Mouse (Mus musculus) cortical plate, adult 2 months (tissue): ENCODE measurements around the gene Iqsec1. TPM values are rescaled to one million over a fixed set of nuclear protein-coding genes. Genes with fewer than 3 reads are reported as not detected.

Source experiments
- H3K27ac ChIP-seq: fragments of 200-500 bp; 2 replicates; pipeline ENCODE4 v1.5.1; 2012; ENCODE audit warnings: low read length, control low read depth, inconsistent platforms; ENCODE audit not compliant: insufficient read depth
- H3K4me1 ChIP-seq: fragments of 200-500 bp; 2 replicates; pipeline ENCODE4 v1.6.1; 2011; ENCODE audit warnings: low read length; ENCODE audit not compliant: control insufficient read depth, insufficient read depth
- H3K4me3 ChIP-seq: fragments of 200-500 bp; 2 replicates; pipeline ENCODE4 v1.5.1; 2011; ENCODE audit warnings: mild to moderate bottlenecking, low read length, control low read depth; ENCODE audit not compliant: insufficient read depth
- CTCF ChIP-seq: fragments of 200-500 bp; IDR thresholded peaks from 2 replicates; pipeline ENCODE4 v1.5.1; 2011; ENCODE audit warnings: mild to moderate bottlenecking, control low read depth, low read length; ENCODE audit not compliant: insufficient read depth; ENCODE audit errors: extremely low read depth
- POLR2A ChIP-seq: fragments of 200-500 bp; IDR thresholded peaks from 2 replicates; pipeline ENCODE4 v1.6.1; 2011; ENCODE audit warnings: mild to moderate bottlenecking, low read length, control low read depth; ENCODE audit not compliant: insufficient read depth; ENCODE audit errors: extremely low read depth
- polyA plus RNA-seq: library from polyadenylated mRNA; depleted of rRNA; stranded (reverse); fragments of >200 nt; gene quantifications from 2 replicates; pipeline ENCODE4 v1.2.3, GENCODE M21; 2012

Iqsec1 gene
- polyA plus RNA-seq, 1 experiment = 186 TPM

- no peak for TF ChIP-seq POLR2A
- TF ChIP-seq CTCF = no peak
- Histone ChIP-seq H3K4me1 (no peaks in the 10 kb centered on the region; the same call in 1 of the 2 replicates), H3K27ac (no peak overlapping the region), H3K4me3 (no peak overlapping the region)
These were observed 88.2 kb downstream of the Iqsec1 start for GRCm38 (mm10) chr6:90900302-90900701.

GRCm38 (mm10) chr6:90899266-90899665 lies 89.2 kb downstream of the Iqsec1 start:
- Histone ChIP-seq H3K27ac (no peak overlapping the region), H3K4me1 (no peaks in the 10 kb centered on the region; the same call in 1 of the 2 replicates), H3K4me3 (no peak overlapping the region)
- TF ChIP-seq POLR2A = no peak

GRCm38 (mm10) chr6:90898107-90898506 lies 90.4 kb downstream of the Iqsec1 start:
- no peaks in the 10 kb centered on the region; the same call in 1 of the 2 replicates for H3K4me1 ChIP-seq
- TF ChIP-seq CTCF (no peak), POLR2A (no peak)
- H3K27ac ChIP-seq = no peak overlapping the region
- H3K4me3 ChIP-seq = no peak overlapping the region

- Histone ChIP-seq H3K4me1 (peaks cover 3% of the 10 kb centered on the region; the same call in 1 of the 2 replicates), H3K27ac (no peak overlapping the region), H3K4me3 (no peak overlapping the region)
- no peak for TF ChIP-seq POLR2A
- TF ChIP-seq CTCF = no peak
These were observed 96.1 kb downstream of the Iqsec1 start for GRCm38 (mm10) chr6:90892401-90892800.

- Histone ChIP-seq H3K4me3 (no peak overlapping the region), H3K27ac (peak overlapping the region; percentile 20), H3K4me1 (peaks cover 7% of the 10 kb centered on the region)
- TF ChIP-seq CTCF = no peak
- no peak for TF ChIP-seq POLR2A
These were observed 98.9 kb downstream of the Iqsec1 start for GRCm38 (mm10) chr6:90889356-90890285.

- H3K4me1 ChIP-seq = peaks cover 7% of the 10 kb centered on the region
- peak overlapping the region; percentile 75 for H3K27ac ChIP-seq
- TF ChIP-seq CTCF (no peak), POLR2A (no peak)
- H3K4me3 ChIP-seq = no peak overlapping the region
These were observed 101.3 kb downstream of the Iqsec1 start for GRCm38 (mm10) chr6:90887024-90887775.

- Histone ChIP-seq H3K4me3 (no peak overlapping the region), H3K4me1 (peaks cover 12% of the 10 kb centered on the region), H3K27ac (no peak overlapping the region)
- no peak for TF ChIP-seq POLR2A
These were observed 102.9 kb downstream of the Iqsec1 start for GRCm38 (mm10) chr6:90885626-90886025.

GRCm38 (mm10) chr6:90884631-90885030 lies 103.9 kb downstream of the Iqsec1 start:
- peaks cover 12% of the 10 kb centered on the region for H3K4me1 ChIP-seq
- H3K27ac ChIP-seq = no peak overlapping the region
- TF ChIP-seq CTCF = no peak
- TF ChIP-seq POLR2A = no peak

GRCm38 (mm10) chr6:90880975-90881374 lies 107.5 kb downstream of the Iqsec1 start:
- no peak for TF ChIP-seq CTCF
- Histone ChIP-seq H3K27ac (no peak overlapping the region), H3K4me1 (peaks cover 8% of the 10 kb centered on the region)

More at GRCm38 (mm10) chr6:90884631-90885030, 103.9 kb downstream of the Iqsec1 start:
- H3K4me3 ChIP-seq = no peak overlapping the region

GRCm38 (mm10) chr6:90880404-90880803 lies 108.1 kb downstream of the Iqsec1 start:
- peak; percentile 29; the same call in 1 of the 2 replicates for TF ChIP-seq CTCF
- TF ChIP-seq POLR2A = no peak
- H3K4me3 ChIP-seq = no peak overlapping the region
- H3K27ac ChIP-seq = no peak overlapping the region
- peaks cover 8% of the 10 kb centered on the region; the same call in 1 of the 2 replicates for H3K4me1 ChIP-seq

More at GRCm38 (mm10) chr6:90880975-90881374, 107.5 kb downstream of the Iqsec1 start:
- no peak overlapping the region for H3K4me3 ChIP-seq
